Mouse (Mus musculus): ENCODE measurements around the gene Lta.

The Lta gene

DNA sequence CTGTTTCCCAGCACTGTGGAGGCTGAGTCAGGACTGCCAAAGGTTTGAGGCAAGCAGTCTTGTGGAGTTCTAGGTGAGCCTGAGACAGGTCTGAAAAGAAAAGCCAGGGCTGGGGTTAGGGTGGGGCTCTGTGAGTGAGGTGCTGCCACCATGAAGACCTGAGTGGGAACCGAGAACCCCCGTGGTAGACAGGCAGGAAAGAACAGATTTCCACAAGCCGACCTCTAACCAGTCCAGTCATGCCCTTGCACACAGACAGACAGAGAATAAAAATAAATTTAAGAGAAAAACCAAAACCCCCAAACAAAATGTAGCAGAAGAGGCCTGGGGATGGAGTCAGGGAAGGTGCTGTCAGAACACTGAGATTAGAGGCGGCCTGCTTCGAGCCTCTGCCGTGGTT, 29.8 kb downstream of the Lta start:
- no peak for DNase-seq

DNA sequence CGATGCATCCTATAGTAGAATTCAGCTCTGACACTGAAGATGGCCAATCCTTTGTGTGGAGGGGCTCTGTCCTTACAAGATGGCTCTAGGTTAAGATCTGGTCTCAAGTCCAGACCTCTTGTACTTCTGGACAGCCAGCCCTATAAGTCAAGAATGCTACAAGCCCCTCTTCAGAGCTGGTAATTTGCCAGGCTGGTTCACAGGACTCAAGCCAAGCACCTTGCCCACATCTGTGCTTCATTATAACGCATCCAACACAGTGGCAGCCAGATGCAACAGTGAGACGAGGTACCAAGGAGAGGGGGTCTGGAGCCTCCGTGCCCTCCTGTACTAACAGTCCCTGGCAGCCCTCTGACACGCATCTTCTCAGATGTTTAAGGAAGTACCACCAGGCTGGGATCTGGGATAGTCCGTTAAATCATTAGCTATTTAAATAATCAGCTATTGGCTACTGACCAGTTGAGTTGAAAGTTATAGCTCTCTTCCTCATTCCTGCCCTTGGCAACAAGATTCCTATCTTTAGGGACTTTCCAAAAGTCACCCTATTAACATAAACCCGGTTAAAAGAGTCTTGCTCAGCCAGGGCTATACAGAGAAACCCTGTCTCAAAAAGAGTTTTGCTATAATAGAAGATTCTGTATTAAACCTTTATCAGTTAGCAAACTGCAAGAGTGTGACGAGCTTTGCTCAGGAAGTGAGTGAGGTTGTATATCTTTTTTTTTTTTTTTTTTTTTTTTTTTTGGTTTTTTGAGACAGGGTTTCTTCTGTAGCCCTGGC, 30.8 kb downstream of the Lta start:
- DNase-seq, result no peak

DNA sequence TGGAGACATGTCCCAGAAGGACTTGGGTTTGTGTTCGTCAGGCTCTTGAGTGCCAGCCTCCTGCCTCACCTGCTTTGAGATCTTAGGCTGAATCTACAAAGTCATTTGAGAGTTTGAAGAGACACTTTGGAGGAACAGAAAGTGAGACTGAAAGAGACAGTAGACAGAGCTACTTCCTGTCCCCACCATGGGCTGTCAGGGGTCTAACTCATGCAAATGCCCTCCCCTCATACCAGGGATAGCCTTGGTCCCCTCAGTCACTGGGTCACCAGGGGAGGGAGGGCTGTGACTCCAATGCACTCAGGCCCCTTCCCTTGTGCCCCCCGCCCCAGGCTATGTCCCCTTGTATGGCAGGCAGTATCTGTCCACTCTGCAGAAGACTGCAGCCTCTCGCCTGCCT, 31.8 kb downstream of the Lta start:
- DNase-seq, result no peak

DNA sequence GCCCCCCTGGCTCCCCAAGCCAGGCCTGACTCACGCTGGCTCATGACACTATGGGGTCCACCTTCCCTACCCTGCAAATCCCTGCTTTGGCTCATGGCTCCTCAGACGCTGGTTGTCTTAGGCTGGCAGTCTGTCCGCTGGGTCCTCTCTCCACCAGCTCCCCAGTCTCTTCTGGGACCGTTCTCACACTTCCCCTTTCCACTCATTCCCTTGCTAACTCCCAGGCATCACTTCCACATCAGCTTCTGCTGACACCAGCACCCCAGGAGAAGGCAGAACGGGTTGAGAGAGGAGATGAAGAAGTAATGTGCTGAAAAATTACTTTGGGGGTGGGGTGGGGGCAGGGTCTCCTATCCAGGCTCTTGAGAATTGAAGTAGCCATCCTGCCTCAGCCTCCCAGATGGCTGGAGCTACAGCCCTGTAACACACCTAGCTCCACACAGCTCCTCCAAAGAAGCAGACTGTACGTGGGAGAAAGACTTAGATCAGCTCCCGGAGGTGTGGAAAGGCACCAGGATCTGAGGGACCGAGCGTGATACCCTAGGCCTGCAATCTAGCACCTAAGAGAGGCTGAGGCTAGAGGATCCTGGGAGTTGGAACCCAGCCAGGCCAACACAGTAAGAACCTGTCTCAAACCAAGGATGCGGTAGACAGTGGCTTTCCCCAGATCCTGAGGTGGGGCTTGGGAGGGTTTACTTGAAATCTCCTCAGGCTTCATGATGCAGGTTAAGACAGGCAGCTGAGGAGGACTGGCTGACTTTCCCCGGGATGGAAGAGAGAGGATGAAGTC, 32.5 kb downstream of the Lta start:
- no peak for DNase-seq

DNA sequence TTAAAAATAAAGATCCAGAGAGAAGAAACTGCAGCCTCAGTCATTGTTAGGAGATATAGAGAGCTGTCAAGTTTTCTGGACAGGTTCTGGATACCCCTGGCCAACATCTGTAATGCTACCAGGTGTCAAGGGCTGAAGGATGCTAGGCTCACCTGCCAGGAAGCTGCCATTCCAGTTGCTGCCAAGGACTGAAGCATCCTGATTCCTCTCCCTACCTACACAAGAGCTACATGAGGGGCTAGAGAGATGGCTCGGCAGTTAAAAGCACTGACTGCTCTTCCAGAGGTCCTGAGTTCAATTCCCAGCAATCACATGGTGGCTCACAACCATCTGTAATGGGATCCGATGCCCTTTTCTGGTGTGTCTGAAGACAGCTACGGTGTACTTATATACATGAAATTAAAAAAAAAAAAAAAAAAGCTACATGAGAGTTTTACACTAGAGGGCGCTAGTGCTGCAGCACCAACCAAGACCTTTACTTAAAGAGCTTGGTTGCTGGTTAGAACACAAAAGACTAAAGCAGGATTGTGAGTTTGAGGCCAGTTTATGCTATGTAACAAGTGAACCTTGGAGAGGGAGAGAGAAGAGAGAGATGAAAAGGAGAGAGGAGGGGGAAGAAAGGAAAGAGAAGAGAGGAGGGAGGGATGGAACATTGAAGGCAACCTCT, 36.5 kb downstream of the Lta start:
- no peak for DNase-seq

DNA sequence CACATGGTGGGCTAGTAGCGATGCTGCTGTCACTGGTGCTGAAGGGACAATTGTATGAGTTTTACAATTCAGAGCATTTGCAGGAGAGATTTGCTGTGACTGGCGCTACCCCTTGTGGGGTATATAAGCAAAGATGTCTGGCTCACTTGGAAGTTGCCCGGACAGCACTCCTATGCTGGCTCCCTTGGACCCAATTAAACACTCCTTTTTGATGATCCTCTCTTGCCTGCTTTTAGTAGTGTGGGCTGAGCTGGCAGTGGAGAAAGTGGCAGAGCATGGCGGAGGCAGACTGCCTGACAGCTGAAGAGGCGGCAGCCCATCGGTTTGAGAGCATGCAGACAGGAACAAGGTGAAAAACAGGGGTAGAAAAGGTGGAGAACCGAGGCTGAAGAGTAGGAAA, 37.4 kb downstream of the Lta start:
- DNase-seq, result no peak

DNA sequence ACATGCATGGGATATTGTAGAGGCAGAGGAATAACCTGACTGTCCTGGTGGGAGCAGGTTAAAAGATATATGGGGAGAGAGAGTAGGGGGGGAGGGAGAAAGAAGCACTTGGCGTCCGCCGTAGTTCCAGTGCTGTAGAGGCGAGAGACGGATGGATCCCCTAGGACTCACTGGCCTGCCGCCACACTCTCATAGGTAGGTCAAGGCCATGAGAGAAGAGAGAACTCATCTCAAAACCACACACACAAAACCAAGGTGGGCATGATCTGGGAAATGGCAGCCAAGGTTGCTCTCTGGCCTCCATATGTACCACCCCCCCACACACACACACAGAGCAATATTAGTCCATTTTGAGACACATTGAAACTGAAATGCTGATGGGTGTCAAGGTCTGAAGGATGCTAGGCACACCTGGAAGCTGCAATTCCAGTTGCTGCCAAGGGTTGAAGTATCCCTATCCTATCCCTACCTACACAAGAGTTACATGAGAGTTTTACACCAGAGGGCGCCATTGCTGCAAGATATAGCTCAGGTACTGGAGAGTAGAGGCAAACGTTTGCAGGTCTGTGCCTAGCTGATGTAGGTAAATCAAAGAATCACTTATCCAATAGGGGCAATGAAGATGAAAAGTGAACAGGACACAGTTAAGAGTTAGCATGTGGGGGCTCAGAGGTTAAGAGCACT, 38.7 kb downstream of the Lta start:
- DNase-seq, result no peak

DNA sequence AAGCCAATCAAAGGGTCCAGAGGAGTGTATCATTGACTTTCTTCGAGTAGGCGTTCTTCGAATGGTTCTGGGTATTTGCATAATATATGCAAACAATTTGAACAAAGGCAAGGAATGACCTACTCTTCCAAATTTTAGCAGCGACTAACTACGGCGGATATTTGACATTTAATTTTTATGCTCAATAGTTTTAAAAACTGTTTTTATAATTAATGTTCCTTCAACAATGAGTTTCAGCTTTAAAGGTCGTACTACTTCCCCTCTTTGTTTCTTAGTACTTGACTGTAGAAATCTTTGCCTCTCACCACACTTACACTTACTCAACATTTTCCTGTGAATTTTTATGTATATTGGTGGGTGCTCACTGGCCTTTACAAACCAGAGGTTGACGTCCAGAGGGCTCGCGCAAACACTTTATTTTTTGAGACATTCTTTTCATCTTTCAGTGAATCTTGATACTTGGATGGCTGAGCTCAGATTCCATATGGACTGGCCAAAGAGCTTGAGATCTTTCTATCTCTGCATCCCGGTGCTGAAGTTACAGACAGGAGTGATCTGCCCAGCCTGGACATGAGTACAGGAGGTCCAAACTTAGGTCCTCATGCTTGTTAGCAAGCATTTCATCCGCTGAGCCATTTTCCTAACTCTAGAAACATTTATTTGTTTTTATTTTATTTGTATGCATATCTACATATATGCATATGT, 39.5 kb downstream of the Lta start:
- DNase-seq, result no peak

DNA sequence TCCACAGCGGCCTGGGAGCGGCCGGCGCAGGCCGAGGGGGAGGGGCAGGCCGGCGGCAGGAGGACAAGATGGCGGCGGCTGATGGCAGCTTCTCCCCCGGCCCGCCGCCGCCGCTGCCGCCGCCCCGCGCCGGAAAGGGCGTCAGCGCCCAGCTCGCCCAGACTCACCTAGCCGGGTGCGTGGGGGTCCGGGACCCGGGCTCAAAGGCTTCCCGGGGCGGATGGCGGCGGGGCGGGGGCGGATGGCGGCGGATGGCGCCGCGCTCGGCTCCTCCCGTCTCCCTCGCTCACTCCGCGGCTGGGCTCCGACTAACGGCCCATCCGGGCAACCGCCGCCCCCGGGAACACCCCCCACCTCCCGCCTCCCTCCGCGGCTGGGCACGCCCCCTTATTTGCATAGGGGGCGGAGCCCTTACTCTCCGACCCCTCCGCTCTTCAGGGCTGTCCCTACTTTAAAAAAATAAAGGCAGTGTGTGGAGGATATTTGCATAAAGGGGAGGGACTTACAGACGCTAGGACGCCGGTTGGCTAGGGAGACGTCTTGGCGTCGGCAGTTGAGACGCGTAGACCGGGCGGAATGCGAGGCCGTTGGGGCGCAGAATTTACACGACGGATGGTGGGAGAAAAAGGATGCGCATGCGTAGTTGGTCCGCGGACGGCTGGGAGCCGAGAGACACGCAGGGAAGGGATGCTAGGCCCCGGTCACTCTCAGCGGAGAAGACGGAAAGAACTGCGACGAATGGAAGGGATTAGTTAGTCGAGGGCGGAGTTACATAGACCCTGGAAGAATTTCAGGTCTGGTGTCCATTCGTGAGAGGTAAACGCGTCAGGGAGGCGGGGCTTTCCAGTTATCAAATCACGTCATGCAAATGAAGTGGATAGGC, 40.3 kb downstream of the Lta start, which contains the start of gene Prrc2a:
Prrc2a (minus strand) TSS at position 330 of the 883 bp plus-strand sequence.
- DNase-seq, result peak; percentile 98

DNA sequence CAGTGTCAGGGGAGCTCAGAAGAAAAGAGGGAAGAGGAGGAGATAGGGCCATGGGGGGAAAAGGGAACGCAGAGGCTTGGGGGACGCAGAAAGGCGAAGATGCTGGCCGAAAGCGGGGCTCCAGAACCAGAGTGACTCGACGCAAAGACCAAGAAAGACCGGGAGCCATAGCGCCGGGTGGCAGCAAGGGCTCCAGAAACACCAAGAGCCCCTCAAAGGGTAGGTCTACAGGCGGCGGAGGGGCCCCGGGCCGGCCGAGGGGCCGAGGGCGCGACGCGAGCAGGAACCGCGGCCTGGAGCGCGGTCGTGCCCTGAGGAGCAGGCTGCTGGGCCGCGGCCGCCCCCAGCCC, 41.0 kb downstream of the Lta start:
- no peak for DNase-seq

DNA sequence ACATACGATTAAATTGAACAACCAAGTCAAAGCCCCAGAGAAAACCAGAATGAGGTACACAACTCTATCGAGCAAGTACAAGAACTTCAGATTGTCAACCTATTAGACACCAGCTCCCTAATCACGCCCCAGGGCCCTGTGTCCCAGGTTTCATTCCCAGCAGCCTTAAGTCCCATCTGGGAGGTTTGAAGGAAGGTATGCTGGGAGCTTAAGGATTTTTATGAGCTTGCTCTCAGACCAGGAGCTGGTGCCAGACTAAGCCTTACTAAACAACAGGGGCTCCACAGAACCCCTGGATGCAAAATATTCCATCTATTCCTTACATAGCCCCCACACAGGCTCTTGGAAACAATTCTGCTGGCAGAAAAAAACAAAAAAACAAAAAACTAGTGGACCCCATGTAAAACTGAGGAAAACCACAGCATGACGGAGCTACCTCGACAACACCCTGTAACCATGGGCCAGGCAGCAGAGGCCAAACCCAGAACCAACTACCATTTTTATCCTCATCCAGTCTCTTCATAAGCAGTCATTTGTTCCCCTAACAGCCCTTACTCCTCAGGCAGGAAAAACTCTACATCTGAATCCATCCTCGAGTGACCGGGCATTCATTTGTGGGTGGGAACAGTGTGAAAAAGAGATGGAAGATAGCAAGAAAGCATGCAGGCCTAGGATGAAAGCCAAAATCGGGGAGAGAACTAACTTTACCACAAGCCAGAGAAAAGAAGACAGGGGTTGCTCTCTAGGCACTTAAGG, 41.6 kb downstream of the Lta start:
- no peak for DNase-seq

DNA sequence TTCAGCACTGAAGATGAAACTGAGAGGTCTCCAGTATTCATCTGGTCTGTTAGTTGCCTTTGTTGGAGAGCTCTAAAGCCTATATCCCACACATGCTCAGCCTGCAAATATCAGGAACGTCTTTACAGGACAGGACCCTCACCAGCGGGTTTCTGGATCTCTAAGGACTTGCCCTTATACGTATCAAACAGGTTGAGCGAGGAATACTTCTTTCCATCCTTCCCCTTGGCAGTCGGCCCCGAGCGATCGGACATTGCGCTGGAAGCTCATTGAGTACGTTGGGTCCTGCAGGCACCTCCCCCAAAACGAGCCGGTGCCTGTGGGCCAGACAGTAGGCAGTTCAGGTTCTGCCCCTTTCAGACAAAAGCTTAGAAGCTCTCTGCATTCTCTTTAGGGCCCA, 42.4 kb downstream of the Lta start:
- DNase-seq, result no peak

DNA sequence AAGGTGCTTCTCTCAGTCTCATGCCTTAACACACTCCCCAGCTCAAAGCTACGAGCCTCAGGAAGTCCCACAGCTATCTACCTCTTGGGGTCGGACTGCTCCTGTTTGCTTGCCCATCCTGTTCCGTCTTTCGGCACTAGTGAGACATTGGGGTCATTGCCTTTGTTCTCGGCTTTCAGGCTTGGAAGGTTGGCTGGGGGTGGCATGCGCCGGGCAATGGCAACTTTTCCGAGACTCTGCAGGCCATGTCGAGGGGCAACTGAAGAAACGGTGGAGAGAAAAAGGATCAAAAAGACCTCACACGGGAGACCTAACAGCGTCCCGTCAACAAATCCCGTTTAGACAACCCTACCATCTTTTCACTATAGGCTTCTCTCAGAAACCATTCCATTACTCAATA, 43.0 kb downstream of the Lta start:
- DNase-seq, result no peak

DNA sequence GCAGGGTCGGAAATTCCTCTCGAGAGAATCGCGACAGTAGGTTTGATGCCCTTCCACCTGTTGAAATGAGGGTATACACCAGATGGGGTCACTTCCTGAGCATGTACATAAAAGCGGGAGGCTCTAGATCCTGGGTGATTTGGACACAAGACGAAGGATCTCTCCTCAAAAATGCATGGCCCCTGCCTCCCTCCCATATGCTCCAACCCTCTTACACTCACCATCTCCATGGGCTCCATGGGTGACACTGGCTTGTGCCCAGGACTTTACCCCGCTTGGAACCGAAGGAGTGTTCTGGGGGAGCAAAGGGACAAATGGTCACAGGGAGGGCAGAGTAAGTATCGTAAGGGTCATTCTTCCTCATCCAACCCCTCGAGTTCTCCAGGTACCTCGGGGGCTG, 43.7 kb downstream of the Lta start:
- no peak for DNase-seq

DNA sequence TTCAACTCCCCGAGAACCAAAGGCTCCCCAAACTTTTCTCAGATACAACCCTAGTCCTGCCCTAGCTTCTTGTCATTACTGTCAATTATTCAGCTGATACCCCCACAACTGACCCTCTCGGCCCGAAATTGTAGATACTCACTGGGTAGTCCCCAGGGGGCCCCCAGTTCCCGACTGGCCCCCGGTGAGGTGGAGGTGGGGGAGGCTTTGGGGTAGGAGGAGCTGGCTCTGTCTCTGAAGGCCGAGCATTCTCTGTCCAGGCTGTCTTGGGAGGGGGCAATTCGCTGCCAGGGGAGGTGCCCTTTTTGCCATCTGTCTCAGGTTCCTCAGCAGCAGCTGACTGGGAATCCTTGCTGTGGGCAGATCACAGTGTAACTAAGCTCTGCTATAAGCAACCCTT, 45.5 kb downstream of the Lta start:
- no peak for DNase-seq

DNA sequence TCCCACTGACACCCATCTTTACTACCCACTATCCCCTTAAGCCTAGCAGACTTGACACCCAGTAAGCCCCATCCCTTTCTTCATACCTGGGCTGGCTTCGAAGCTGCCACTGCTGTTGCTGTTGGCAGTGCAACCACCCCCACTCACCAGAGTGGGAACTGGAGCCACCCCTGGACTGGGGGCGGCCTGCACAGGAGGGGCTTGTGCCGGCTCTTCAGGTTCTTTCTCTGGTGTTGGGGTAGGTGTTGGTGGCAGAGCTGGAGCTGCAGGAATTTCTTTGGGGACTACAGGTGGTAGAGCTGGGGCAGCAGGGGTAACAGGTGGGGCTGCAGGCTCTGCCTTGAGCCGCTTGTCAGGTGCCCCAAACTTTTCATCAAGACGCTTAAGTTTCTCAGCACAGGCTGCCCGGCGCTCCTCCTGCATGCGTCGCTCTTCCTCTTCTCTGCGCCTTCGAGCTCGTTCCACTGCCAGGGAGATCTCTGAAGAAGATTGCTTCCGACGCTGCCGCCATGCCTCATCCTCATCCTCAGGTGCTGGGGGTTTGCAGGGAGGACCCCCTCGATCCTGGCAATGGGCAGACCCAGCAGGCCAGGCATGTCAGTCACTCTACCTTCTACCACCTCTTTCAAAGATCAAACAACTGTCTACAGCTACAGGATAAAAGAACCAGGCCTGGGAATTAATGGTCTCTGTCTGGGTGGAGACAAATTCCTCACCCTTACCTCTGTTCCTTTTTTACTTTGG, 46.1 kb downstream of the Lta start:
- DNase-seq, result no peak

DNA sequence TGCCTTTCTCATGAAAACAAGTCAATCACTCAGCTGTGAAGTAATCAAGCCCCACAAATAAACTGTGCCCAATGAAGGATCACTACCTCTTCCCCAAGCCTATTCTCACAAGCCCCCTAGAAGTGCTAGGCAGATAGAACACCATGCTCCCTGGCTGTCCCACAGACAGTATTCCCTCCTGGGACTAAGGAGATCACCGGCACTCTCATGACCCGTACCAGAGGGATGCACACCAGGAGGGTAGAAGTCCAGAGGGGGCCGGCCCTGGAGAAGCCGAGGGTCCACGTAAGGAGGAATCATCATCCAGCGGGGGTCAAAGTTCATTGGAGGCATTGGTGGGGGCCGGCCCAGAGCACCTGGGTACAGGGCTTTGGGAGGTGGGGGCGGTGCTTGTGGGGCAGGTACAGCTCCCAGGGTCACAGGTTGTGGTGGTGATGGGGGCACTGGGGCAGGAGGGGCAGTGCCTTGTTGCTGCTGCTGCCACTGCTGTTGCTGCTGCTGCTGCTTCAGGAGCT, 47.4 kb downstream of the Lta start:
- no peak for DNase-seq

DNA sequence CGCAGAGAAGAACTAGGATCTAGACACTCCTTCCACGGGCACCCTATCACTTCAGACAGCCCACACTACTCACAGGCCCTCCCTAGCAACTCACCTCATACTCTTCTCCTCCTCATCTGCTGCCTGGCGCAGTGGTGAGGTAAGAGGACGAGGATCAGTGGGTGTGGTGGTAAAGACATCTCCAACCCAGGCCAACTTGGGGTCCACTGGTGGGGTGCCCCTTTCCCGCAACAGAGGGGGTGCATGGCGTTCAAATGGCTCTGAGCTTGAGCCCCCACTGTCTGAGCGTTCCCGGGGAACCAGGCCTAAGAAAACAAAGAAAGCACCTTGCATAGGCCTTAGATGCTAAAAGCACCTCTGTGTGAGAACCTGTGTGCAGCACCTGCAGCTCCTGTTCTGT, 47.9 kb downstream of the Lta start:
- no peak for DNase-seq

DNA sequence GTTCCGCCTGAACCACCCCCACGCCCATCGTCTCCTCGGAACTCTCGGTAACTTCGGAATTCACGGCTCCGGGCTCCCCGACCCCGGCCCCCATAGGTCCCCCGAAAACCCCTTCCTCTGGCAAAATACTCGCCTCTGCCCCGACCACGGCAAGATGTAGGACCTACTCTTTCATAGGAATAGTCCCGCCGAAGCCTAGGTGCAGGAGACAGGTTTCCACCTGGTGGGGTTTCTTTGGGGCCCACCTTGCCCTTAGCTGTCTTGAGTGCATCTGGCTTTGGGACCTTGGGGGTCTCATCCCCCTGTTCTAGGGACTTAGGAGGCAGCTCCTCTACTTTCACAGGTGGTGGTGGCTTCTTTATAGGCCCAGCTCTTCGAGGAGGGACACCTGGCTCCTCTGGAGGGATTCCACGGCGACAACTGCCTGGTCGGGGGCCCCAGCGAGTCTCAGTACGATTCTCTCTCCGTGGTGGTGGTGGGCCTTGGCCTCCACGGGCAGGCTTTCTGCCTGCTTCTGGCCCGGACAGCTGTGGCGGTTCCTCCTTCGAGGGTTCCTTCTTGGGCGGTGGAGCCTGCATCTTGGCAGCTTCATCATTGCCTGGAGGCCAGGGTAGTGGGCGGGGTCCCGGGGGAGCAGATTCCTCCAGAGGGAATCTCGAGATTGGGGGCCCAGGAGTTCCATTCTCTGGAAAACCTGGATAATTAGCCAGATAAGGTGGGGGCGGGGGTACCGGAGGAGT, 48.5 kb downstream of the Lta start:
- DNase-seq, result no peak
